Mouse (Mus musculus) neutrophil, adult 83 days (primary cell): Measurements from ENCODE around the gene Serpine2. TPM values are rescaled to one million over a fixed set of nuclear protein-coding genes. Genes with fewer than 3 reads are reported as not detected.

Experiments
- total RNA-seq, 2 experiments: library from RNA; stranded (reverse); gene quantifications; one replicate each; pipeline ENCODE4 v1.2.4; 2023

The Serpine2 gene
- total RNA-seq: 10 to 100 TPM in 1 of 2 experiments, 1 to 10 TPM in 1; 7.1 to 10.8 TPM

DNA sequence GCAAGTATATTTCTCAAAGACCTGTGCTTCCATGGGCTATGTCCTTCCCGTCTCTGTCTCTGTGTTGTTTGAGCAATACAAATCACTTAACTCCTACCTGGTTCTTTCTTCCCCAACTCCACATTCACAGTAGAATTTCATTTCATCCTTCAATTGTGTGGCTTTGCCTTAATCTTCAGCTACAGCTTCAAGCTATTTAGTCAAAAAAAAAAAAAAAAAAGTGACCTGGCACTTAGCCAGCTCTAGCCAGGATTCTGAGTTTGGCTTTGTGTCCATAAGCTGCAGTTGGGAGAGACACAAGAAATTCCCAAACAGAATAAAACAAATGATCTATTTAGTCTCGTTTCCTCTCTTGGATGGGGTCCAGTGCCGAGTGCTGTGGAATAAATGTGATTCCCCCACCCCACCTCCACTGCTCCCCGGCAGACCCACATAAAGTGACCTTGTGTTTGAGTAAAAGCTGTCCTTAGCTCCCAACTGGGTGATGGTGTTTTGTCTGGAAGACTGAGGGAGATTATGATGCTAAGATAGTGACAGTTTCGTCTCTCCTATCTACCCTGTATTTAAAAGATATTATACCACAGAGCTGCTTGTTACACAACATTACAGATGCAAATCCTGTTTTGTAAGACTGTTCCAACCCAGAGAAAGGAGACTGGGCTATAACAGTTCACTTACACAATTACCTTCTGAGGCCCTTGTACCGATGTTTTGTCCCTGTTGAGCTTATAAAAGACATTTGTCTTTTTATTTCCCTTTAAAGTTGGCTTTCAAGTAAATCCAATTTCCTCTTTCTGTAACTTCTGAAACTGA, at the start of gene Serpine2:
TSS of gene Serpine2 (minus strand) at position 51 of the 813 bp plus-strand sequence.

DNA sequence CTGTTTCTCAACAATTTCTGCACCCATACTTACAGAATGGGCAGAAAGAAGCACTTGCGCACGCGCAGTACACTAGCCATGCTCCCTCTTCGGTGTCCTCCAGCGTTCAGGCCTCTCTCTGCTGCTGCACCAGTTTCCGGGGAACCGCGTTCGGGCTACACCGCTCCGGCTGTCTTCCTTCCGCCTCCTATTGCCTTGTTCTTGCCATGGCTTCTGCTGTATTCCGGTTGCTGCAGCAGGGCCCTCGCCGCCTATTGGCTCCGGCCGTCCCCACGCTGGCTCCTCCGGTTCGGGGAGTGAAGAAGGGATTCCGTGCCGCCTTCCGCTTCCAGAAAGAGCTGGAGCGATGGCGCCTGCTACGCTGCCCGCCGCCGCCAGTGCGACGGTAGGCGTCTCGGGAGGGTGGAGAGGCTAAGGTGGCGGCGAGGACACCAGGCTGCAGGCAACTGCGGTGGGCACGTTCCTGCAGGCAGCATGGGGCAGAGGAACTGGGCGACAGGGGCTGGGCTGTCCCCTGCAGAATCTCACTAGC, 85.0 kb downstream of the Serpine2 start, which contains the start of the genes Mrpl44 and Wdfy1:
TSS of gene Mrpl44 (plus strand) at position 92 of the 532 bp plus-strand sequence.
TSS of gene Wdfy1 (minus strand) at position 217 of the 532 bp plus-strand sequence.

Other genes starting within 250 kb of the Serpine2 start
- 1 to 10 TPM; 8.5 to 9.7 TPM for gene Ap1s3, start 189.2 kb downstream of the Serpine2 start, total RNA-seq
- 10 to 100 TPM; 15.9 to 16.6 TPM for gene Mrpl44, start 85.2 kb downstream of the Serpine2 start, total RNA-seq
- 10 to 100 TPM; 48.6 to 52.1 TPM for gene Wdfy1, start 85.0 kb downstream of the Serpine2 start, total RNA-seq